Mouse (Mus musculus): ENCODE data around the gene Ddx43. TPM values are rescaled to one million over a fixed set of nuclear protein-coding genes. Genes with fewer than 3 reads are reported as not detected.
"Not testable (repeated sequence)": the region's sequence is repeated elsewhere in the genome, so short reads cannot be mapped to it uniquely, and the experiment has no call there.

Ddx43 gene
- polyA plus RNA-seq, 1 experiment from 2014 or later = 0.03 TPM

DNA sequence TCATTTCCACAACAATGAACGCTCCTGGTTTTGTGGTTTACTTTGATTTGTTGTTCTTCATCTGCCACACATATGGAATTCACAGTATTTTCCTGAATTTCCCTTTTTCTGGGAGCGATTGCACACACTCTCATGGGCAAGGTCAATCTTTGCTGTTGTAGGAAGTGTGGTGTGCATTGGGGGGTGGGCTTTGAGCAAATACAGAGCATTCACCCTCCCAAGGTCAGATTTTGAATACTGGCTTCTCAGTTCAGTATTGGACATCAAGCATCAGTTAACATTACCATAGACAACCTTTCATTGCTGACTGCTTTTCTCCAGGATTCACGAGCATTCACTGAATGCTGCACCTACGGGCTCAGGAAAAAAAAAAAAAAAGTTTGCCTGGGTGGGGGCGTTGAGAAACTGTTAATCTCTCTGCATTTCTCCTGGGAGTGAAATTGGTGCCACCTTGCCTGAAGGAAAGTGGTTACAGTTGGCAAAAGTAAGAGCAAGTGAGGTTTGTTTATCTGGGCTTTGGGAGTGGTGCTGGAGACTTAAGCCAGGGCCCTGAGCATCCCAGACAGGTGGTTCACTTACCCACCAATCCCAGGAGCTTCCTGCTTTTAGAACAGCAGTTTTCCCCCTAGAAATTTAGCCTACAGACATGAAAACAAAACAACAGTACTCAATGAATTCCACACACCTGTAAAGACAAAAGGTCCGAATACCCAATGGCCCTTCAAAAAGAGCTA lies 35.7 kb upstream of the Ddx43 start:
- ChIA-PET POLR2A (no interaction called here), CTCF (no interaction called here)
- in situ Hi-C loops (cut with MboI; ENCODE audit: low pct_unique_long_range_greater_than_20kb) = loop anchor here (25.0 kb wide), 1 partner anchor 177 kb away; no protein-coding TSS in a partner anchor
- no peak for ATAC-seq
- TF ChIP-seq CTCF (IDR thresholded peaks at IDR 0.05) = no peak
- H3K27me3 ChIP-seq = no peaks in the 10 kb centered on the region
- no peak for DNase-seq (ENCODE audit: low read depth, low spot score)

DNA sequence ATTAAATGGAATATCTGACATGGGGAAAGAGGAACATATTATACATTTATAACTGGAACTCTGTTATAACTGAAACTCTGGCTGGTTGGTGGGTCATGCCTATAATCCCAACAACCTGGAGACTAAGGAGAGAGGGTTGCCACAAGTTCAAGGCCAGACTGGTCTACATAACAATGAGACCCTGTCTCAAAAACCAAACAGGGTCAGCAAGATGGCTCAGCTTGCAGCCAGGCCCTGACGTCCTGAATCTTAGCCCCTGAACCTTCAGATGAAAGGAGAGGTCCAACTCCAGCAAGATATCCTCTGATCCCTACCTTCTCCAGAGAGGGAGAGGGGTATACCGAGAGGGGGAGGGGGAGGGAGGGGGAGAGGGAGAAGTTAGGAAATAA lies 35.1 kb upstream of the Ddx43 start:
- ChIA-PET POLR2A (no interaction called here), CTCF (no interaction called here)
- ATAC-seq = no peak
- no peak for TF ChIP-seq CTCF (IDR thresholded peaks at IDR 0.05)
- in situ Hi-C loops (cut with MboI; ENCODE audit: low pct_unique_long_range_greater_than_20kb) = loop anchor here (25.0 kb wide), 1 partner anchor 177 kb away; no protein-coding TSS in a partner anchor
- H3K27me3 ChIP-seq = no peaks in the 10 kb centered on the region
- DNase-seq (ENCODE audit: low read depth, low spot score) = no peak

DNA sequence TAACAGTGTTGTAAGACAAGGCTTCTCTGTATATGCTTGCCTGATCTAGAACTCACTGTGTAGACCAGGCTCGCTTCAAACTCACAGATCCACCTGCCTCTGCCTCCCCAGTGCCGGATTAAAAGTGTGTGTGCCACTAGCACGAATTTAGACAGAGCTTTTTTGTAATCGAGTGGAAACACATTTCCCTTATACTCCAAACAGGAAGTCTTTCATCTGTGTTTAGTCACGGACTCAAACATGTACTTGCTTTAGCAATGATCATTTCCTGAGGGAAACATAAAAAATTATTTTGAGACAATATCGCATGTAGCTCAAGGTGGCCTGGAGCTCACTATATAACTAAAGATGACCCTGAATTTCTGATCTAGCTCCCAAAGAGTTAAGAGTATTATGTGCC lies 32.2 kb upstream of the Ddx43 start:
- ATAC-seq = no peak
- ChIA-PET POLR2A (no interaction called here), CTCF (interaction anchor here (1.8 kb wide), 1 partner anchor 22 kb away, joined by 6 read pairs; no protein-coding TSS in a partner anchor)
- in situ Hi-C loops (cut with MboI; ENCODE audit: low pct_unique_long_range_greater_than_20kb) = loop anchor here (25.0 kb wide), 1 partner anchor 174 kb away; no protein-coding TSS in a partner anchor
- TF ChIP-seq CTCF (IDR thresholded peaks at IDR 0.05) = no peak
- no peak for DNase-seq (ENCODE audit: low read depth, low spot score)
- H3K27me3 ChIP-seq = no peaks in the 10 kb centered on the region

DNA sequence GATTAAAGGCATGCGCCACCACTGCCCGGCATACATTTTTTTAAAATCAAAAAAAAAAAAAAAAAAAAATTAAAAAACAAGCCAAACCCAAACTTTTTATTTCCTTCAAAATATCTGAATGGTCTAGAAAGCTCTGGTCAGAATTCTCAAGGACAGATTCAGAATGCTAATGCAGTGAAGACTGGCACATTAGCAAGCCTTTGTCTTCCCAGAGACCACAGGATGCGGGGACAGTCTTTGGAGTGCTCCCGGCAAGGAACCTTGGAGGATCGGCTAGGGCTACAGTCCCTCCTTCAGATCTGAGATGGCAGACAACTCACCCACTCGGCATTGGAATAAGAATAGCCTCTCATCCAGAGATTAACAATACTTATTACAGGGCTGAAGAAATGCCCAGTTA lies 30.9 kb upstream of the Ddx43 start:
- no peak for ATAC-seq
- CTCF ChIA-PET = no interaction called here
- POLR2A ChIA-PET = no interaction called here
- H3K27me3 ChIP-seq = no peaks in the 10 kb centered on the region
- in situ Hi-C loops (cut with MboI; ENCODE audit: low pct_unique_long_range_greater_than_20kb) = loop anchor here (25.0 kb wide), 1 partner anchor 173 kb away; no protein-coding TSS in a partner anchor
- no peak for DNase-seq (ENCODE audit: low read depth, low spot score)
- TF ChIP-seq CTCF (IDR thresholded peaks at IDR 0.05) = no peak

DNA sequence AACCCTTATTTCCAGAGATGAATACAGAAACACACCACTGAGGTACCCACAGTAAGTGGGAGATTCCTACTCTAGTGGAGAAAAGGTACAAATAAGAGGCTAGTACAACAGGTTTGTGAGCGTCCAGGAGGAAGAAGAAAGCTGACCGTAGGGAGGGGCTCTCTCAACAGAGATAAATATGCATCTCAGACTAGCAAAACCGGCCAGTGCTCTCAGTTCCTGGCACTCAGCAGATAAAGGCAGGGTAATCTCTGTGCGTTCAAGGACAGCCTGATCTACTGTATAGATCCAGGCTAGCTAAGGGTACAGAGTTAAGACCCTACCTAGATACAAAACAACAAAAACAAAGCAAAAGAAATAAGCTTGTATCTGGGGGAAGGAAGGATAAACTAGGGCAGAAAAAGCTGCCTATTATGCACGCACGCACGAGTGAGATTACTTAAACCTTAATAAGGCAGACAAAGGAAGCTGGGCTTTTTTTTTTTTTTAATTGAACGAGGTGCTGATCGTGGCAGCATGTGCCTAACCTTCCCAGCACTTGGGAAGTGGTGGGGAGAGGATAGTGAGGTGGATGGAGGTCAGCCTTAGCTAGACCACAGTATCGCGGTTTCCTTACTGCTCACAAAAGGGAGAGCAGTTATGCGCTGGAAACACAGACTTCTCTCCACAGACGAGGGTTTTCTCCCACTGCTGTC lies 29.6 kb upstream of the Ddx43 start:
- in situ Hi-C loops (cut with MboI; ENCODE audit: low pct_unique_long_range_greater_than_20kb) = loop anchor here (25.0 kb wide), 1 partner anchor 171 kb away; no protein-coding TSS in a partner anchor
- no peak for DNase-seq (ENCODE audit: low read depth, low spot score)
- POLR2A ChIA-PET = no interaction called here
- no peaks in the 10 kb centered on the region for H3K27me3 ChIP-seq
- no peak for ATAC-seq
- no peak for TF ChIP-seq CTCF (IDR thresholded peaks at IDR 0.05)
- CTCF ChIA-PET = no interaction called here

DNA sequence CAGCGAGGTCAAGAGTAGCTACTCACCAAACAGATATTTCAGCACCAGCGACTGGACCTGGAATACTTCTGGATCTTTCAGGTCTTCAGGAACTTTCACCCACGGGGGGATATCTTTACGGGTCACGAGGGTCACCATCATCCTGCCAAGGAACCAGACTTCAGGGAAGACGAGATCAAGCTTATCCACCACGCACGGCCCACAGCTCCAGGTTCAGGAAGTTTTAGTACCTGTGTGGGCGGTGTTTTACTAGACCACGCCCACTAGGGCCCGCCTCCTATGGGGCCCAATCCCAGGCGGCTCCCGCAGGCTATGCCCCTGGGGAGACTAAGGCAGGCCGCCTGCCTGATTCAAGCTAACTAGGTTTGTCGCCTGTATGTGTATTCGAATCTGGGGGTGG lies 27.6 kb upstream of the Ddx43 start, which contains the start of gene Dppa5a:
Dppa5a (minus strand) TSS at position 219 of the 400 bp plus-strand sequence.
- in situ Hi-C loops (cut with MboI; ENCODE audit: low pct_unique_long_range_greater_than_20kb) = loop anchor here (25.0 kb wide), 1 partner anchor 169 kb away; no protein-coding TSS in a partner anchor
- POLR2A ChIA-PET; CTCF ChIA-PET; ATAC-seq; DNase-seq (ENCODE audit: low read depth, low spot score); H3K27me3 ChIP-seq: not testable (repeated sequence)

DNA sequence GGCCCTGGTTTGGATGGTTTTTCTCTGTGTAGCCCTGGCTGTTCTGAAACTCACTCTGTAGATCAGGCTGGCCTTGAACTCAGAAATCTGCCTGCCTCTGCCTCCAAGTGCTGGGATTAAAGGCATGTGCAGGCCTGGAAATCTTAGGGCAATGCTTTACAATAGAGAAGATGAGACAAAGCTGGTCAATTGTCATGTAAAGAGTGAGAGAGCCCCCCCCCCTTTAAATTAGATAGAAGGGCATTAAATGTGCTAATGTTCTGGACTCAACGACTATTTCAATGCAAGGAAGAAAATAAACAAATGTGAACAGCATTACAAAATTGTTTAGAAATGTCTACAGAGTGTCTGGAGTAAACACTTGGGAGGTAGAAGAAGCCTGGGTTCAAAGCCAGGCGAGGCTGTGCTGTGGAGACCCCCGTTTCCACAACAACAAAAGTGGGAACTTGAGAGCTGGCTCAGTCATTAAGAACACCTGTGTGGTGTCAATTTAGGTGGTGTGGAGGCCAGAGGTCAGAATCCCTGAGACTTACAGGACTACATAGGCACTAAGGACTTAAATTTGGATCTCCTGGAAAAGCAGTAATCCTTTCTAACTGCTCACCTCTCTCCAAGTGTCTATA lies 26.8 kb upstream of the Ddx43 start:
- no peak for DNase-seq (ENCODE audit: low read depth, low spot score)
- POLR2A ChIA-PET = no interaction called here
- no peaks in the 10 kb centered on the region for H3K27me3 ChIP-seq
- TF ChIP-seq CTCF (IDR thresholded peaks at IDR 0.05) = no peak
- in situ Hi-C loops (cut with MboI; ENCODE audit: low pct_unique_long_range_greater_than_20kb) = loop anchor here (25.0 kb wide), 1 partner anchor 169 kb away; no protein-coding TSS in a partner anchor
- ATAC-seq = no peak
- CTCF ChIA-PET = no interaction called here

DNA sequence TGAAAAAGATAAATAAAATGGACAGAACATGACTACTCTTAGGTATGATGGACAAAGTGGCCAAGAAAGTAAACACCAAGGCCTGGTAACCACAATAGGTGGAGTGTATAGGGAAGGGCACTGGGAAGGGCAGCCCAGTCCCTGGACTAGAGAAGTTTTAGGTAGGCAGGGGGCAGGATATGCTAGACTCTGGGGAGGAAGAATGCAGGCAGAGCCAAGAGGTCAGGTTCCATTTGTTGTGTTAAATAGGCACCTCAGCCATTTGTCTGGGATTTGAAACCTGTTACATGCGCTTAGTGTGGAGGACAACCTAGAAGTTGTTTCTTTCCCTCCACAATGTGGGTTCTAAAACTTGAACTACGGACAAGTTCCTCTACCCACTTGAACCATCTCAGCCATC lies 26.2 kb upstream of the Ddx43 start:
- no peaks in the 10 kb centered on the region for H3K27me3 ChIP-seq
- DNase-seq (ENCODE audit: low read depth, low spot score) = no peak
- ATAC-seq = no peak
- ChIA-PET POLR2A (no interaction called here), CTCF (no interaction called here)
- no peak for TF ChIP-seq CTCF (IDR thresholded peaks at IDR 0.05)
- in situ Hi-C loops (cut with MboI; ENCODE audit: low pct_unique_long_range_greater_than_20kb) = loop anchor here (25.0 kb wide), 1 partner anchor 168 kb away; no protein-coding TSS in a partner anchor

DNA sequence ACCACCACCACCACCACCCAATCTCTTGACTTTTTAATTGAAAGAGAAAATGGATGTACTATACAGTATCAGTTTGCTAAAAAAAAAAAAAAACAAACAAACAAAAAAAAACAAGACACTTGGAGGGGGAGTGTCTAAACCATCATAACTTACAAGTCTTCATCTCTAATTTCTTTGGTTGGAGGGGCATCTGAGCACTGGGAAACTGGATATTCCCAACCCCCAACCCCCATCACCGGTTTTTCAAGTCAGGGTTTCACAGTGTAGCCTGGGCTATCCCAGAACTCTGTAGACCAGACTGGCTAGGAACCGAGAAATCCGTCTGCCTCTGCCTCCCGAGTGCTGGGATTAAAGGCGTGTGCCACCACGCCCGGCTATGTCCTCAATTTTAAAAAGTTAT lies 25.8 kb upstream of the Ddx43 start:
- TF ChIP-seq CTCF (IDR thresholded peaks at IDR 0.05) = no peak
- no peaks in the 10 kb centered on the region for H3K27me3 ChIP-seq
- in situ Hi-C loops (cut with MboI; ENCODE audit: low pct_unique_long_range_greater_than_20kb) = loop anchor here (25.0 kb wide), 1 partner anchor 168 kb away; no protein-coding TSS in a partner anchor
- ChIA-PET POLR2A (interaction anchor here (1.5 kb wide), 1 partner anchor 16 kb away, joined by 4 read pairs; no protein-coding TSS in a partner anchor), CTCF (no interaction called here)
- ATAC-seq (no peak), DNase-seq (ENCODE audit: low read depth, low spot score) (no peak)

DNA sequence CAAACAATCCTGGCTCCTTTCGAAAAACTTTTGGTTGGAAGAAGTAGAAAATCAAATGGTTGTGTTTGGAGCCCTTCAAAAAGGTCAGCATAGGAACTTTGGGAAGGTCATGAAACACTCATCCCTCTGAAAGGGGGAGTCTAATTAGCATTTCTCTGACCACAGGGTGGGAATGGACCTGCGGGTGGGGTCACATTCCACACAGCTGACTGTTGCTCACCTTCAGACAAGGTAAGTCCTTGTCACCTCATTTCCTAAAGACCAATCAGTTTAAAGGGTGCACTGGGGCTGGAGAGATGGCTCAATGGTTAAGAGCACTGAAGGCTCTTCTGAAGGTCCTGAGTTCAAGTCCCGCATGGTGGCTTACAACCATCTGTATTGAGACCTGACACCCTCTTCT lies 24.1 kb upstream of the Ddx43 start:
- H3K27me3 ChIP-seq = no peaks in the 10 kb centered on the region
- in situ Hi-C loops (cut with MboI; ENCODE audit: low pct_unique_long_range_greater_than_20kb) = loop anchor here (25.0 kb wide), 1 partner anchor 166 kb away; no protein-coding TSS in a partner anchor
- no peak for DNase-seq (ENCODE audit: low read depth, low spot score)
- no peak for ATAC-seq
- ChIA-PET POLR2A (interaction anchor here (1.5 kb wide), 1 partner anchor 14 kb away, joined by 4 read pairs; no protein-coding TSS in a partner anchor), CTCF (no interaction called here)
- TF ChIP-seq CTCF (IDR thresholded peaks at IDR 0.05) = no peak

All from Patski (cell line).